Mouse (Mus musculus): ENCODE results near the gene Atp13a5. TPM values are rescaled to one million over a fixed set of nuclear protein-coding genes. Genes with fewer than 3 reads are reported as not detected.

Gene Atp13a5
- polyA plus RNA-seq, 1 experiment from 2014 or later = 0.06 TPM

GRCm38 (mm10) chr16:29216395-29217295, 161.9 kb downstream of the Atp13a5 start:
- TF ChIP-seq CTCF (IDR thresholded peaks at IDR 0.05; ENCODE audit: low read depth) (no peak), EP300 (IDR thresholded peaks at IDR 0.05; ENCODE audit: low read depth) (no peak)
- Histone ChIP-seq H3K4me3 (ENCODE audit: low read depth, low read length) (no peak overlapping the region), H3K4me1 (ENCODE audit: insufficient read depth) (no peaks in the 10 kb centered on the region), H3K27me3 (ENCODE audit: insufficient read depth, low read length) (no peaks in the 10 kb centered on the region), H3K9ac (replicated peaks) (no peak overlapping the region), H3K4me2 (ENCODE audit: low read depth, low read length) (no peak overlapping the region), H3K27ac (ENCODE audit: low read depth) (no peak overlapping the region), H3K9me3 (ENCODE audit: low read length) (no peaks in the 10 kb centered on the region), H3K36me3 (replicated peaks; ENCODE audit: insufficient read depth, low read length) (no peaks in the 10 kb centered on the region)
- WGBS (ENCODE audit: insufficient replicate concordance) = 74% methylated on average over 5 of the region's 5 CpGs
- DNase-seq (no peak), ATAC-seq (no peak)

DNA sequence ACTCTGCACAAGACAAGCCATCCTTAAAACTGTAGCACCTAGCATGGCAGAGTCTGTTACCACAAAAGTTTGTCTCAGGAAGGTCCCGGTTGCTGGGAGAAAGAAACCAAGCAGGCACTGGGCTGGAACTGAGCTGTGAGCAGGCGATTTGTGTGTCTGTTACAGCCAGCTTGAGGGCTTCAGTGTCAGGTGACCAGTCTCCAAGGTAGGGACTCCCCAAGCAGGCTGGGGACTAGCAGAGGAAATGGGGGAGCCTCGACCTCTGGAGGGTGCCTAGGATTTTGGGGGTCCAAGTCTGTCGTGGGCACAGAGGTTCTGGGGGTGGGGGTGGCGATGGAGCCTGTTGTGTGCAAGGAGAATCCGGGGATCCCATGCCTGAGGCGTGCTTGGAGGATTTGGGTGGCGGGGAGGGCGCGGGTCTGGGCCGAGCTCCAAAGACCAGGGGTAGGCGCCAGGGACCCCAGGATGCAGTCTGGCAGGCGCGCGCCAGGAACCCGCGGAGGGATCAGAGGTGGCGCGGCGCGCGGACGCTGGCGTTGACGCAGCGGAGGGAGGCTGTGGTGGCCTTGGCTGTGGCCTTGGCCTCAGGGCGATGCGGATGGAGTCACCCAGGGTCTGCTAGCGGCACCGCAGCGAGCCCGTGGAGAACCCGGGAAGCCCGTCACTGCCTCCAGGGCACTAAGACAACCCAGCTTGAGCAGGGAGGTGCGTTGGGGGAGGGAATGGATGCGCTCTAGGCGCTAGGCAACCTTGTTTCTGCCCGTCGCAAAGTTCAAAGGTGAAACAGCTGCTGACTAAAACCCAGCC, 168.7 kb downstream of the Atp13a5 start, which contains the start of gene Hrasls:
Gene Hrasls, plus strand, starts transcription at position 91 of the 807 bp plus-strand sequence.
- DNase-seq = peak; percentile 31
- Histone ChIP-seq H3K9me3 (ENCODE audit: low read length) (no peaks in the 10 kb centered on the region), H3K4me1 (ENCODE audit: insufficient read depth) (peaks cover 7% of the 10 kb centered on the region), H3K27ac (ENCODE audit: low read depth) (no peak within 1 kb of the TSS), H3K4me3 (ENCODE audit: low read depth, low read length) (peak within 1 kb of the TSS; percentile 10; the same call in 1 of the 2 replicates), H3K36me3 (replicated peaks; ENCODE audit: insufficient read depth, low read length) (no peaks in the 10 kb centered on the region), H3K4me2 (ENCODE audit: low read depth, low read length) (peak within 1 kb of the TSS; percentile 53), H3K27me3 (ENCODE audit: insufficient read depth, low read length) (0 out of 2 replicates have a peak, but pooled peaks cover 5% of the 10 kb centered on the region), H3K9ac (replicated peaks) (no peak within 1 kb of the TSS)
- TF ChIP-seq CTCF (IDR thresholded peaks at IDR 0.05; ENCODE audit: low read depth) (no peak), EP300 (IDR thresholded peaks at IDR 0.05; ENCODE audit: low read depth) (no peak)
- ATAC-seq = peak; percentile 50
- 4% methylated on average over 39 of the region's 39 CpGs for WGBS (ENCODE audit: insufficient replicate concordance)

DNA sequence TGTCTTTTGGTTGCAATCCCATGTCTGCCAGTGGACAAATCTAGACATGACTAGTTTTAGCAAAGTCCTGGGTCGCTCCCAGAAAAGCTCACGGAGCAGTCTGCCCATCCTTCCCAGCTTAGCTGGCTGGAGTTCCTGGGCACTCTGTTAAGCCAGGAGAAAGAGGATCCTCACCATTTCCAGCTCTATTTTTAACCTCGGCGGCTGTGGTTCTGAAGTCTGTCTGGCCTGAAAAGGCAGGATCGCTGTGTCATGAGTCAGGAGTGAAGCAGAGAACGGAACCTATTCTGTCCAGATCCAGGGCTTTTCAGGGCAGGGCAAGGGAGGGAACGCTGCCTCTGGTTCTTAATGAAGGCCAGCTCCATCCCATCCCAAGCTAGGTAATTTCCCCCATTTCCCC, 169.7 kb downstream of the Atp13a5 start:
- WGBS (ENCODE audit: insufficient replicate concordance) = 66% methylated on average over 7 of the region's 7 CpGs
- 0 out of 2 replicates have a peak, but pooled peaks cover 5% of the 10 kb centered on the region for H3K27me3 ChIP-seq (ENCODE audit: insufficient read depth, low read length)
- H3K4me2 ChIP-seq (ENCODE audit: low read depth, low read length) = no peak overlapping the region
- H3K9ac ChIP-seq (replicated peaks) = no peak overlapping the region
- no peak overlapping the region for H3K27ac ChIP-seq (ENCODE audit: low read depth)
- H3K4me1 ChIP-seq (ENCODE audit: insufficient read depth) = peaks cover 7% of the 10 kb centered on the region
- DNase-seq = no peak
- H3K36me3 ChIP-seq (replicated peaks; ENCODE audit: insufficient read depth, low read length) = no peaks in the 10 kb centered on the region
- H3K9me3 ChIP-seq (ENCODE audit: low read length) = no peaks in the 10 kb centered on the region
- TF ChIP-seq EP300 (IDR thresholded peaks at IDR 0.05; ENCODE audit: low read depth) (no peak), CTCF (IDR thresholded peaks at IDR 0.05; ENCODE audit: low read depth) (no peak)
- ATAC-seq = no peak
- no peak overlapping the region for H3K4me3 ChIP-seq (ENCODE audit: low read depth, low read length)

DNA sequence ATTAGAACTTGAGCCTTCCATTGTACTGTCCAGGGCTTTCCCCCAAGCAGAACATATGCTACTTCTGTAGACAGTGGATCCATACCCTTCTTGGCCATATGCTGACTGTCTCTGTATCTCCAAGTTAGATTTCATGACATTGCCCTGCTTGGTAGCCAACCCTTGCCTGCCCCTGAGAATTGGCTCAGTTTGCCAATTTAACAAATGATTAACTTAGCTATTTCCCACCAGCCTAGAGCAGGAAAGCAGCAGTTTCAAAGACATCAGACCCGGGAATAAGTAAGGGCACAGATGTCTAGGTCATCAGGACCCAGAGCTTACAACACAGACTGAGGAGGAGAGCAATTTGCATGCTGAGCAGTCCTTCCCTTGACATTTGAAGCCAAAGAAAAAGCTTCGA, 173.0 kb downstream of the Atp13a5 start:
- Histone ChIP-seq H3K27ac (ENCODE audit: low read depth) (no peak overlapping the region), H3K4me2 (ENCODE audit: low read depth, low read length) (no peak overlapping the region), H3K27me3 (ENCODE audit: insufficient read depth, low read length) (0 out of 2 replicates have a peak, but pooled peaks cover 5% of the 10 kb centered on the region), H3K4me1 (ENCODE audit: insufficient read depth) (peaks cover 7% of the 10 kb centered on the region), H3K9ac (replicated peaks) (no peak overlapping the region), H3K9me3 (ENCODE audit: low read length) (no peaks in the 10 kb centered on the region), H3K4me3 (ENCODE audit: low read depth, low read length) (no peak overlapping the region), H3K36me3 (replicated peaks; ENCODE audit: insufficient read depth, low read length) (no peaks in the 10 kb centered on the region)
- 31% methylated on average over 2 of the region's 2 CpGs for WGBS (ENCODE audit: insufficient replicate concordance)
- DNase-seq (no peak), ATAC-seq (no peak)
- no peak for TF ChIP-seq EP300 (IDR thresholded peaks at IDR 0.05; ENCODE audit: low read depth)

DNA sequence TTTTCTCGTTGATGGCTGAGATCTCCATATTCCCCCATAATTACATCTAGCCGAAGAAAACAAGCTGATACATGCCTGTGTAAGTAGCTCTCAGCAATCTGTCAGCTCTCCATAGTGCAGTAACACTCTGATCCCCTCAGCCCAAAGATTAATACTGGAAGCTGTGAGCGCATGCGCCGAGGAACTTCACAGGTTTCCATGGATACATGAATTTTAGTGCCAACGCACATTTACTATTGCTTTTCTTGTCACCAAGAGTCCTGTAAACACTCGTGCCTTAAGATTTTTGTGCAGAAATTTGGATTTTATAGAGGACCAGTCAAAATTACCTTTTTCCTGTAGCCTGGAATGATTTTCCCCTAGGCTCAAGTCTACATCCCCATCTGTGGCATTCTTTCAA, 173.7 kb downstream of the Atp13a5 start:
- WGBS (ENCODE audit: insufficient replicate concordance) = 78% methylated on average over 7 of the region's 7 CpGs
- ATAC-seq (no peak), DNase-seq (no peak)
- TF ChIP-seq EP300 (IDR thresholded peaks at IDR 0.05; ENCODE audit: low read depth) = no peak
- no peak for TF ChIP-seq CTCF (IDR thresholded peaks at IDR 0.05; ENCODE audit: low read depth)
- no peaks in the 10 kb centered on the region for H3K36me3 ChIP-seq (replicated peaks; ENCODE audit: insufficient read depth, low read length)
- H3K4me2 ChIP-seq (ENCODE audit: low read depth, low read length) = no peak overlapping the region
- H3K4me1 ChIP-seq (ENCODE audit: insufficient read depth) = no peaks in the 10 kb centered on the region; the same call in 1 of the 2 replicates
- H3K9ac ChIP-seq (replicated peaks) = no peak overlapping the region
- no peaks in the 10 kb centered on the region for H3K9me3 ChIP-seq (ENCODE audit: low read length)
- H3K4me3 ChIP-seq (ENCODE audit: low read depth, low read length) = no peak overlapping the region
- no peak overlapping the region for H3K27ac ChIP-seq (ENCODE audit: low read depth)
- H3K27me3 ChIP-seq (ENCODE audit: insufficient read depth, low read length) = 0 out of 2 replicates have a peak, but pooled peaks cover 4% of the 10 kb centered on the region

DNA sequence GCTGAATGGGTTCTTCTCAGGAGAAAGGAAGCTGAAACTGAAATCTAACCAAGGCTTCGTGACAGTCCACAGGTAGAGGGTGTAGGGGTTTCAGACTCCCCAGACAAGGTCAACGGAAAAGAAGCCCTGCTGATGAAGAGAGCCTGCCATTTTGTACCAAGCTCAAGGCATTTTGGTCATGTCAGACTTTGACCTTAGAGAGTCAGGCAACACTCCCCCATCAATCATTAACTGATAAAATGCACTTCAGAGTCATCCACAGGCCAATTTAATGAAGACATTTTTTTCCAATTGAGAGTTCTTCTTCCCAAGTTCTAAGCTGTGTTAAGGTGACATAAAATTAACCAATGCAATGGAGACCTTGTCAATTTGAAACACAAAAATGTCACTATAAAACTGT, 177.4 kb downstream of the Atp13a5 start:
- Histone ChIP-seq H3K27me3 (ENCODE audit: insufficient read depth, low read length) (no peaks in the 10 kb centered on the region), H3K4me1 (ENCODE audit: insufficient read depth) (no peaks in the 10 kb centered on the region), H3K4me3 (ENCODE audit: low read depth, low read length) (no peak overlapping the region), H3K9me3 (ENCODE audit: low read length) (no peaks in the 10 kb centered on the region), H3K9ac (replicated peaks) (no peak overlapping the region), H3K36me3 (replicated peaks; ENCODE audit: insufficient read depth, low read length) (no peaks in the 10 kb centered on the region), H3K4me2 (ENCODE audit: low read depth, low read length) (no peak overlapping the region), H3K27ac (ENCODE audit: low read depth) (no peak overlapping the region)
- ATAC-seq = no peak
- no peak for DNase-seq
- TF ChIP-seq EP300 (IDR thresholded peaks at IDR 0.05; ENCODE audit: low read depth) (no peak), CTCF (IDR thresholded peaks at IDR 0.05; ENCODE audit: low read depth) (no peak)
- 58% methylated on average over 2 of the region's 2 CpGs for WGBS (ENCODE audit: insufficient replicate concordance)
